Mouse (Mus musculus): ENCODE data around the gene Tmem81. TPM values are rescaled to one million over a fixed set of nuclear protein-coding genes. Genes with fewer than 3 reads are reported as not detected.

Gene Tmem81
- polyA plus RNA-seq, 1 experiment from 2014 or later = 1.3 TPM

GRCm38 (mm10) chr1:132476575-132476927, 29.5 kb upstream of the Tmem81 start:
- peaks cover 8% of the 10 kb centered on the region for H3K4me1 ChIP-seq (ENCODE audit: control insufficient read depth, insufficient read depth, low read length)
- H3K9me3 ChIP-seq (ENCODE audit: control insufficient read depth, low read length) = no peaks in the 10 kb centered on the region
- peak overlapping the region; percentile 80 for H3K4me3 ChIP-seq (replicated peaks; ENCODE audit: low read depth, low read length)
- H3K4me2 ChIP-seq (ENCODE audit: low read length) = peak overlapping the region; percentile 82
- H3K27ac ChIP-seq (replicated peaks; ENCODE audit: low read depth, low read length) = peak overlapping the region; percentile 73
- 5% methylated on average over 9 of the region's 9 CpGs for WGBS
- H3K36me3 ChIP-seq (ENCODE audit: control insufficient read depth, insufficient read depth, low read length) = no peaks in the 10 kb centered on the region
- peak overlapping the region; percentile 70 for H3K9ac ChIP-seq (replicated peaks; ENCODE audit: low read length)
- ATAC-seq (ENCODE audit: low FRiP score, low TSS enrichment) = peak; percentile 50
- no peaks in the 10 kb centered on the region for H3K27me3 ChIP-seq (ENCODE audit: control insufficient read depth, insufficient read depth, low read length)
- no peak for DNase-seq

- Histone ChIP-seq H3K4me2 (ENCODE audit: low read length) (peak within 1 kb of the TSS; percentile 82), H3K4me1 (ENCODE audit: control insufficient read depth, insufficient read depth, low read length) (peaks cover 8% of the 10 kb centered on the region), H3K9ac (replicated peaks; ENCODE audit: low read length) (peak within 1 kb of the TSS; percentile 70), H3K9me3 (ENCODE audit: control insufficient read depth, low read length) (no peaks in the 10 kb centered on the region), H3K27me3 (ENCODE audit: control insufficient read depth, insufficient read depth, low read length) (no peaks in the 10 kb centered on the region), H3K4me3 (replicated peaks; ENCODE audit: low read depth, low read length) (peak within 1 kb of the TSS; percentile 80), H3K36me3 (ENCODE audit: control insufficient read depth, insufficient read depth, low read length) (no peaks in the 10 kb centered on the region), H3K27ac (replicated peaks; ENCODE audit: low read depth, low read length) (peak within 1 kb of the TSS; percentile 73)
- ATAC-seq (ENCODE audit: low FRiP score, low TSS enrichment) = peak; percentile 89
- under 1% methylated on average over 43 of the region's 43 CpGs for WGBS
- DNase-seq = peak; percentile 95
Measured at GRCm38 (mm10) chr1:132476928-132477691, 28.9 kb upstream of the Tmem81 start, which contains the start of gene Rbbp5. Rbbp5 (plus strand) TSS chr1:132477365.

GRCm38 (mm10) chr1:132479438-132479837, 26.6 kb upstream of the Tmem81 start:
- Histone ChIP-seq H3K4me3 (replicated peaks; ENCODE audit: low read depth, low read length) (no peak overlapping the region), H3K27ac (replicated peaks; ENCODE audit: low read depth, low read length) (no peak overlapping the region), H3K36me3 (ENCODE audit: control insufficient read depth, insufficient read depth, low read length) (peaks cover under 1% of the 10 kb centered on the region), H3K4me1 (ENCODE audit: control insufficient read depth, insufficient read depth, low read length) (peaks cover 8% of the 10 kb centered on the region), H3K27me3 (ENCODE audit: control insufficient read depth, insufficient read depth, low read length) (no peaks in the 10 kb centered on the region), H3K4me2 (ENCODE audit: low read length) (no peak overlapping the region), H3K9ac (replicated peaks; ENCODE audit: low read length) (no peak overlapping the region), H3K9me3 (ENCODE audit: control insufficient read depth, low read length) (no peaks in the 10 kb centered on the region)
- WGBS = 87% methylated on average over 1 of the region's 1 CpGs
- no peak for DNase-seq
- no peak for ATAC-seq (ENCODE audit: low FRiP score, low TSS enrichment)

GRCm38 (mm10) chr1:132481619-132482018, 24.4 kb upstream of the Tmem81 start:
- WGBS = 94% methylated on average over 2 of the region's 2 CpGs

GRCm38 (mm10) chr1:132483234-132483633, 22.8 kb upstream of the Tmem81 start:
- Histone ChIP-seq H3K36me3 (ENCODE audit: control insufficient read depth, insufficient read depth, low read length) (peaks cover 17% of the 10 kb centered on the region), H3K4me3 (replicated peaks; ENCODE audit: low read depth, low read length) (no peak overlapping the region), H3K9me3 (ENCODE audit: control insufficient read depth, low read length) (no peaks in the 10 kb centered on the region), H3K27ac (replicated peaks; ENCODE audit: low read depth, low read length) (no peak overlapping the region), H3K9ac (replicated peaks; ENCODE audit: low read length) (no peak overlapping the region), H3K4me2 (ENCODE audit: low read length) (no peak overlapping the region), H3K4me1 (ENCODE audit: control insufficient read depth, insufficient read depth, low read length) (peaks cover 3% of the 10 kb centered on the region), H3K27me3 (ENCODE audit: control insufficient read depth, insufficient read depth, low read length) (no peaks in the 10 kb centered on the region)
- WGBS = 91% methylated on average over 3 of the region's 3 CpGs
- DNase-seq = no peak
- no peak for ATAC-seq (ENCODE audit: low FRiP score, low TSS enrichment)

More at GRCm38 (mm10) chr1:132481619-132482018, 24.4 kb upstream of the Tmem81 start:
- no peak overlapping the region for H3K4me3 ChIP-seq (replicated peaks; ENCODE audit: low read depth, low read length)
- no peaks in the 10 kb centered on the region for H3K9me3 ChIP-seq (ENCODE audit: control insufficient read depth, low read length)
- peaks cover 8% of the 10 kb centered on the region for H3K4me1 ChIP-seq (ENCODE audit: control insufficient read depth, insufficient read depth, low read length)
- H3K36me3 ChIP-seq (ENCODE audit: control insufficient read depth, insufficient read depth, low read length) = peaks cover 7% of the 10 kb centered on the region
- no peak overlapping the region for H3K4me2 ChIP-seq (ENCODE audit: low read length)
- H3K9ac ChIP-seq (replicated peaks; ENCODE audit: low read length) = no peak overlapping the region
- no peak for ATAC-seq (ENCODE audit: low FRiP score, low TSS enrichment)
- DNase-seq = no peak
- H3K27ac ChIP-seq (replicated peaks; ENCODE audit: low read depth, low read length) = no peak overlapping the region
- no peaks in the 10 kb centered on the region for H3K27me3 ChIP-seq (ENCODE audit: control insufficient read depth, insufficient read depth, low read length)

GRCm38 (mm10) chr1:132483759-132484158, 22.3 kb upstream of the Tmem81 start:
- no peaks in the 10 kb centered on the region for H3K9me3 ChIP-seq (ENCODE audit: control insufficient read depth, low read length)
- no peaks in the 10 kb centered on the region for H3K4me1 ChIP-seq (ENCODE audit: control insufficient read depth, insufficient read depth, low read length)
- no peaks in the 10 kb centered on the region for H3K27me3 ChIP-seq (ENCODE audit: control insufficient read depth, insufficient read depth, low read length)
- no peak overlapping the region for H3K4me2 ChIP-seq (ENCODE audit: low read length)
- DNase-seq (no peak), ATAC-seq (ENCODE audit: low FRiP score, low TSS enrichment) (no peak)
- WGBS = 88% methylated on average over 6 of the region's 6 CpGs
- H3K4me3 ChIP-seq (replicated peaks; ENCODE audit: low read depth, low read length) = no peak overlapping the region
- H3K36me3 ChIP-seq (ENCODE audit: control insufficient read depth, insufficient read depth, low read length) = peaks cover 21% of the 10 kb centered on the region
- no peak overlapping the region for H3K27ac ChIP-seq (replicated peaks; ENCODE audit: low read depth, low read length)
- H3K9ac ChIP-seq (replicated peaks; ENCODE audit: low read length) = no peak overlapping the region

GRCm38 (mm10) chr1:132500535-132500934, 5.5 kb upstream of the Tmem81 start:
- Histone ChIP-seq H3K4me3 (replicated peaks; ENCODE audit: low read depth, low read length) (no peak overlapping the region), H3K9me3 (ENCODE audit: control insufficient read depth, low read length) (no peaks in the 10 kb centered on the region), H3K36me3 (ENCODE audit: control insufficient read depth, insufficient read depth, low read length) (peaks cover 92% of the 10 kb centered on the region), H3K27me3 (ENCODE audit: control insufficient read depth, insufficient read depth, low read length) (no peaks in the 10 kb centered on the region), H3K9ac (replicated peaks; ENCODE audit: low read length) (no peak overlapping the region), H3K4me2 (ENCODE audit: low read length) (no peak overlapping the region), H3K4me1 (ENCODE audit: control insufficient read depth, insufficient read depth, low read length) (no peaks in the 10 kb centered on the region), H3K27ac (replicated peaks; ENCODE audit: low read depth, low read length) (no peak overlapping the region)
- ATAC-seq (ENCODE audit: low FRiP score, low TSS enrichment) (no peak), DNase-seq (no peak)
- 91% methylated on average over 2 of the region's 2 CpGs for WGBS

GRCm38 (mm10) chr1:132505155-132505554, 875 bp upstream of the Tmem81 start:
- ATAC-seq (ENCODE audit: low FRiP score, low TSS enrichment) (no peak), DNase-seq (no peak)
- H3K36me3 ChIP-seq (ENCODE audit: control insufficient read depth, insufficient read depth, low read length) = peaks cover 72% of the 10 kb centered on the region
- no peak overlapping the region for H3K4me2 ChIP-seq (ENCODE audit: low read length)
- H3K4me1 ChIP-seq (ENCODE audit: control insufficient read depth, insufficient read depth, low read length) = no peaks in the 10 kb centered on the region
- no peaks in the 10 kb centered on the region for H3K27me3 ChIP-seq (ENCODE audit: control insufficient read depth, insufficient read depth, low read length)
- no peak overlapping the region for H3K4me3 ChIP-seq (replicated peaks; ENCODE audit: low read depth, low read length)
- WGBS = 83% methylated on average over 5 of the region's 5 CpGs
- no peak overlapping the region for H3K9ac ChIP-seq (replicated peaks; ENCODE audit: low read length)
- no peak overlapping the region for H3K27ac ChIP-seq (replicated peaks; ENCODE audit: low read depth, low read length)
- no peaks in the 10 kb centered on the region for H3K9me3 ChIP-seq (ENCODE audit: control insufficient read depth, low read length)

GRCm38 (mm10) chr1:132506656-132507055, 626 bp downstream of the Tmem81 start:
- H3K4me2 ChIP-seq (ENCODE audit: low read length) = no peak overlapping the region
- H3K27ac ChIP-seq (replicated peaks; ENCODE audit: low read depth, low read length) = no peak overlapping the region
- ATAC-seq (ENCODE audit: low FRiP score, low TSS enrichment) (no peak), DNase-seq (no peak)
- H3K9me3 ChIP-seq (ENCODE audit: control insufficient read depth, low read length) = no peaks in the 10 kb centered on the region
- no peaks in the 10 kb centered on the region for H3K4me1 ChIP-seq (ENCODE audit: control insufficient read depth, insufficient read depth, low read length)
- H3K27me3 ChIP-seq (ENCODE audit: control insufficient read depth, insufficient read depth, low read length) = no peaks in the 10 kb centered on the region
- no peak overlapping the region for H3K4me3 ChIP-seq (replicated peaks; ENCODE audit: low read depth, low read length)
- 92% methylated on average over 7 of the region's 7 CpGs for WGBS
- H3K36me3 ChIP-seq (ENCODE audit: control insufficient read depth, insufficient read depth, low read length) = peaks cover 57% of the 10 kb centered on the region
- H3K9ac ChIP-seq (replicated peaks; ENCODE audit: low read length) = no peak overlapping the region
